ENCODE assay signal across 8 mouse cellular contexts in genomic region chr15:93265728-93266127, GRCm38 (mm10). TPM values are rescaled to one million over a fixed set of nuclear protein-coding genes. Genes with fewer than 3 reads are reported as not detected.
DNase-seq lines count a peak whose midpoint lies in the region; ATAC-seq lines count a peak whose summit lies in the region.

No protein-coding gene starts in this region.

- peaks cover 21% of the 10 kb centered on the region for H3K4me1 ChIP-seq in heart, embryonic 12.5 days (replicated peaks)
- 0 out of 2 replicates have a peak, but pooled peaks cover 7% of the 10 kb centered on the region for H3K4me1 ChIP-seq in forebrain, embryonic 12.5 days

- H3K4me3 ChIP-seq in heart, embryonic 12.5 days, result no peak overlapping the region
- no peak overlapping the region for H3K4me3 ChIP-seq in forebrain, embryonic 12.5 days (replicated peaks)

- H3K27ac ChIP-seq in heart, embryonic 12.5 days (ENCODE audit: poor library complexity, severe bottlenecking), result no peak overlapping the region
- H3K27ac ChIP-seq in forebrain, embryonic 12.5 days, result no peak overlapping the region

- no peak overlapping the region for H3K9ac ChIP-seq in heart, embryonic 12.5 days
- H3K9ac ChIP-seq in forebrain, embryonic 12.5 days, result no peak overlapping the region

- H3K36me3 ChIP-seq in heart, embryonic 12.5 days, result peaks cover 14% of the 10 kb centered on the region
- peaks cover 5% of the 10 kb centered on the region for H3K36me3 ChIP-seq in forebrain, embryonic 12.5 days (replicated peaks)

- peak; percentile 70 to 87 for DNase-seq in heart, adult 18-20 months
- DNase-seq in 3T3-L1 (ENCODE audit: low read depth, low spot score), result peak; percentile 61
- peak; percentile 47 for DNase-seq in R1 (ENCODE audit: low read depth, low spot score)
- peak; percentile 59 for DNase-seq in layer of hippocampus, adult 9-10 months (ENCODE audit: low spot score)
- peak; percentile 43 for DNase-seq in retina, postnatal 7 days (ENCODE audit: low read depth, low spot score)

- no peaks in the 10 kb centered on the region for H3K9me3 ChIP-seq in heart, embryonic 12.5 days (replicated peaks)
- no peaks in the 10 kb centered on the region for H3K9me3 ChIP-seq in forebrain, embryonic 12.5 days

- H3K4me2 ChIP-seq in heart, embryonic 12.5 days, result no peak overlapping the region
- H3K4me2 ChIP-seq in forebrain, embryonic 12.5 days, result no peak overlapping the region

- H3K27me3 ChIP-seq in heart, embryonic 12.5 days (replicated peaks), result no peaks in the 10 kb centered on the region
- H3K27me3 ChIP-seq in forebrain, embryonic 12.5 days, result no peaks in the 10 kb centered on the region

- ATAC-seq in heart, embryonic 12.5 days (ENCODE audit: insufficient number of reproducible peaks, low FRiP score), result no peak
- 0 out of 2 replicates have a peak, but pooled peaks have one; percentile 41 for ATAC-seq in erythroblast, adult 5-6 weeks (replicated peaks; ENCODE audit: low FRiP score, poor library complexity, severe bottlenecking)
- ATAC-seq in forebrain, embryonic 12.5 days (ENCODE audit: low FRiP score), result no peak

- WGBS in heart, embryonic 12.5 days, result 43% methylated on average over 2 of the region's 2 CpGs
- 56% methylated on average over 2 of the region's 2 CpGs for WGBS in forebrain, embryonic 12.5 days

RNA-seq across cellular contexts. Expression of gene Gxylt1, which starts 9.3 kb away (rescaled TPM):
- total RNA-seq in heart, adult 18-20 months (2021), result 10 to 100 TPM; 10.5 to 11.4 TPM
- 17.2 and 17.7 TPM in 2 replicates for polyA plus RNA-seq in heart, embryonic 12.5 days (2016; fragmentation: Nextera tagmentation; extraction: Ambion mirVana)
- total RNA-seq in erythroblast, adult 5-6 weeks (2015; ENCODE audit: low replicate concordance), result 6.9 and 9.2 TPM in 2 replicates
- total RNA-seq in erythroblast, adult 5-6 weeks (2017; ENCODE audit: low replicate concordance), result 8.4 and 11.0 TPM in 2 replicates
- 19.4 and 20.0 TPM in 2 replicates for polyA plus RNA-seq in forebrain, embryonic 12.5 days (2016; fragmentation: Nextera tagmentation; extraction: Ambion mirVana)
